Mouse (Mus musculus) thymus, postnatal 10 days (tissue): ENCODE data around the gene Mybpc2.
A peak's percentile ranks its signal among the peaks of the same experiment; 100 is the strongest.

Experiments
- DNase-seq, 2 experiments: peaks; one replicate each; pipeline ENCODE4 v3.0.0; 2021; ENCODE audit warnings: low spot score in 2 of 2

Mybpc2 gene

GRCm38 (mm10) chr7:44525126-44525832, 823 bp upstream of the Mybpc2 start:
- no peak for DNase-seq

- DNase-seq, result no peak
Observed at GRCm38 (mm10) chr7:44523056-44523455, 1.4 kb downstream of the Mybpc2 start.

GRCm38 (mm10) chr7:44521710-44522109, 2.7 kb downstream of the Mybpc2 start:
- peak; percentile 66 to 87 for DNase-seq

- no peak for DNase-seq
Observed at GRCm38 (mm10) chr7:44520990-44521389, 3.5 kb downstream of the Mybpc2 start.

GRCm38 (mm10) chr7:44519240-44519913, 5.1 kb downstream of the Mybpc2 start:
- DNase-seq, result no peak

GRCm38 (mm10) chr7:44507491-44507890, 17.0 kb downstream of the Mybpc2 start:
- no peak for DNase-seq

- peak; percentile 49 to 83 for DNase-seq
Observed at GRCm38 (mm10) chr7:44501563-44502115, 22.8 kb downstream of the Mybpc2 start.

- DNase-seq, result no peak
Observed at GRCm38 (mm10) chr7:44500046-44500445, 24.4 kb downstream of the Mybpc2 start.

- no peak for DNase-seq
Observed at GRCm38 (mm10) chr7:44498922-44499321, 25.5 kb downstream of the Mybpc2 start.

- DNase-seq, result no peak
Observed at GRCm38 (mm10) chr7:44497361-44498055, 26.9 kb downstream of the Mybpc2 start.

GRCm38 (mm10) chr7:44496771-44497109, 27.7 kb downstream of the Mybpc2 start:
- no peak for DNase-seq

- peak; percentile 97 to 99 for DNase-seq
Observed at GRCm38 (mm10) chr7:44495992-44496770, 28.3 kb downstream of the Mybpc2 start, which contains the start of the genes Emc10 and Fam71e1. Gene Emc10, minus strand, starts transcription at chr7:44496529. Gene Fam71e1, plus strand, starts transcription at chr7:44496581.

GRCm38 (mm10) chr7:44495086-44495485, 29.4 kb downstream of the Mybpc2 start:
- no peak for DNase-seq

GRCm38 (mm10) chr7:44494681-44495080, 29.8 kb downstream of the Mybpc2 start:
- DNase-seq, result no peak

- DNase-seq, result no peak
Observed at GRCm38 (mm10) chr7:44492166-44492826, 32.2 kb downstream of the Mybpc2 start.

GRCm38 (mm10) chr7:44491391-44491790, 33.1 kb downstream of the Mybpc2 start:
- DNase-seq, result no peak

GRCm38 (mm10) chr7:44490281-44490680, 34.2 kb downstream of the Mybpc2 start:
- no peak for DNase-seq

GRCm38 (mm10) chr7:44488545-44488944, 35.9 kb downstream of the Mybpc2 start:
- DNase-seq, result no peak

- DNase-seq, result no peak
Observed at GRCm38 (mm10) chr7:44487936-44488335, 36.5 kb downstream of the Mybpc2 start.

- no peak for DNase-seq
Observed at GRCm38 (mm10) chr7:44486927-44487575, 37.4 kb downstream of the Mybpc2 start.
